Mouse (Mus musculus) hindbrain, embryonic 13.5 days (tissue): ENCODE results near the gene Flii. TPM values are rescaled to one million over a fixed set of nuclear protein-coding genes. Genes with fewer than 3 reads are reported as not detected.

Experiments
- ATAC-seq: fragments of 200-750 bp; cut with Nextera tagmentation; 2 replicates; pipeline ENCODE4 v1.8.0; 2017; ENCODE audit warnings: moderate TSS enrichment; ENCODE audit not compliant: low FRiP score
- H3K27ac ChIP-seq: fragments of 300-500 bp; sonication (generic); 2 replicates; pipeline ENCODE4 v1.5.1; 2015; ENCODE audit warnings: inconsistent platforms, mild to moderate bottlenecking, moderate library complexity
- H3K27me3 ChIP-seq: fragments of 300-500 bp; sonication (generic); 2 replicates; pipeline ENCODE4 v1.6.1; 2015; ENCODE audit warnings: mild to moderate bottlenecking, inconsistent platforms
- H3K36me3 ChIP-seq: fragments of 300-500 bp; sonication (generic); 2 replicates; pipeline ENCODE4 v1.6.1; 2015; ENCODE audit warnings: mild to moderate bottlenecking, inconsistent platforms
- H3K4me1 ChIP-seq: fragments of 300-500 bp; sonication (generic); replicated peaks from 2 replicates; pipeline ENCODE4 v1.6.1; 2015; ENCODE audit warnings: inconsistent platforms
- H3K4me2 ChIP-seq: fragments of 300-500 bp; sonication (generic); 2 replicates; pipeline ENCODE4 v1.6.1; 2015; ENCODE audit warnings: inconsistent platforms, mild to moderate bottlenecking, moderate library complexity
- H3K4me3 ChIP-seq: fragments of 300-500 bp; sonication (generic); 2 replicates; pipeline ENCODE4 v1.5.1; 2015; ENCODE audit warnings: mild to moderate bottlenecking, inconsistent platforms
- H3K9ac ChIP-seq: fragments of 300-500 bp; sonication (generic); 2 replicates; pipeline ENCODE4 v1.6.1; 2015; ENCODE audit warnings: mild to moderate bottlenecking, inconsistent platforms
- H3K9me3 ChIP-seq: fragments of 300-500 bp; sonication (generic); 2 replicates; pipeline ENCODE4 v1.6.1; 2016; ENCODE audit warnings: inconsistent platforms
- WGBS: fragments of 180-500 bp; shearing (Covaris S2); methylation state at CpG from one replicate; pipeline ENCODE4 v1.1.7; 2015; 5-methylcytosine and 5-hydroxymethylcytosine counted together
- microRNA-seq: library from miRNA; unstranded; fragments of <30 nt; microRNA quantifications from one replicate; pipeline ENCODE4, GENCODE M21; 2016
- polyA plus RNA-seq: library from polyadenylated mRNA; unstranded; fragments of >200 nt; fragmentation: Nextera tagmentation; extraction: Ambion mirVana; gene quantifications from 2 replicates; pipeline ENCODE4 v1.2.1, GENCODE M21; 2015

The Flii gene
- polyA plus RNA-seq, 1 experiment from 2014 or later: 64.7 TPM

DNA sequence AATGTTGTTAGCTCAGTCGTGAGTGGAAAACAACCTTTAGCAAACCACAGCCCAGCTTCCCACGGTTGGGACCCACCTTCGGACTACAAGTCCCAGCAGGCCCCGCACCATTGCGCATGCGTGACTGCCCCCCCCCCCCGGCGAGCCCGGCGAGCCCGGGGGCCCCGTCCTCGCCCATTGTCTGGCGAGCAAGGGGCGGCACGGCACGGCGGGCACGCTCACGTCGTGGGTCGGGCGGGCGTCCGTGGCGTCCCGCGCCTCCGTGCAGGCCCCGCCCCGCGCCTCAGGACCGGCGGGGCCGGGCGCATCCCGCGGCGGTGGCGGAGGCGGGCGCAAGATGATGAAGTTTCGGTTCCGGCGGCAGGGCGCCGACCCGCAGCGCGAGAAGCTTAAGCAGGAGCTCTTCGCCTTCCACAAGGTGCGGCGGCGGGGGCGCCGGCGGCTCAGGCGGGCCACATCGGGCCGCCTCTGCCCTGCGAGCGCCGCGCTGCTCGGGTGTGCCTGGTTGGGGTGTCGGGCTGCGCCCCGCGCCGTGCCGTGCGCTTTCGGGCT is 27.5 kb downstream of the Flii start, which contains the start of gene Llgl1:
TSS of gene Llgl1 (plus strand) at position 200 of the 552 bp plus-strand sequence.
- Histone ChIP-seq H3K4me2 (peak within 1 kb of the TSS; percentile 90), H3K4me3 (peak within 1 kb of the TSS; percentile 89), H3K36me3 (peaks cover 3% of the 10 kb centered on the region), H3K9me3 (no peaks in the 10 kb centered on the region), H3K9ac (peak within 1 kb of the TSS; percentile 95), H3K27ac (peak within 1 kb of the TSS; percentile 92), H3K27me3 (no peaks in the 10 kb centered on the region), H3K4me1 (peaks cover 52% of the 10 kb centered on the region)
- 0% methylated on average over 44 of the region's 73 CpGs for WGBS
- ATAC-seq: peak; percentile 91

- no peaks in the 10 kb centered on the region for H3K9me3 ChIP-seq
- H3K4me3 ChIP-seq: peak overlapping the region; percentile 89
- under 1% methylated on average over 22 of the region's 22 CpGs for WGBS
- no peaks in the 10 kb centered on the region for H3K36me3 ChIP-seq
- H3K4me1 ChIP-seq: peaks cover 47% of the 10 kb centered on the region
- peak overlapping the region; percentile 61 for H3K4me2 ChIP-seq
- peak overlapping the region; percentile 95 for H3K9ac ChIP-seq
- H3K27ac ChIP-seq: peak overlapping the region; percentile 92
- no peaks in the 10 kb centered on the region for H3K27me3 ChIP-seq
- ATAC-seq: peak; percentile 47
Measured at GRCm38 (mm10) chr11:60698806-60699523, 28.1 kb downstream of the Flii start.

DNA sequence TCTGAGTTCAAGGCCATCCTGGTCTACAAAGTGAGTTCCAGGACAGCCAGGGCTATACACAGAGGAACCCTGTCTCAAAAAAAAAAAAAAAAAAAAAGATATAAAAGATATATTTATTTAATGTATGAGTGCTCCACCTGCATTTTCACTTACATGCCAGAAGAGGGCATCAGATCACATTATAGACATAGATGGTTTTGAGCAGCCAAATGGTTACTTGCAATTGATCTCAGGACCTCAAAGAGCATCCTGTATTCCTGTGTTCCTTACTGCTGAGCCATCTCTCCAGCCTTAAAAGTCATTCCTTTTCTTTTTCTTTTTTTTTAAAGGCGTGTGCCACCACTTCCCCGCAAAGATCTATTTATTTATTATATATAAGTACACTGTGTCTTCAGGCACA is 29.5 kb downstream of the Flii start:
- no peak overlapping the region for H3K27ac ChIP-seq

DNA sequence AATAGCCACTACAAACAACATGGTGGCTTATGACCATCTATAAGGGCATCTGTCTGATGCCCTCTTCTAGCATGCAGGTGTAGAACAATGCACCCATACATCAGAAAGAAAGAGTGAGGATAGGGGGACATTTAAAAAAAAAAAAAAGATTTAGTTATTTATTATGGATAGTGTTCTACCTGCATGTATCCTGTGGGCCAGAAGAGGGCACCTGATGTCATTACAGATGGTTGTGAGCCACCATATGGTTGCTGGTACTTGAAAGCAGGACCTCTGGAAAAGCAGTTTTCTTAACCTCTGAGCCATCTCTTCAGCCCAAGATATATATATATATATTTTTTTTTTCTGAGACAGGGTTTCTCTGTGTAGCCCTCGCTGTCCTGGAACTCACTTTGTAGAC is 30.9 kb downstream of the Flii start:
- ATAC-seq: no peak
- no peaks in the 10 kb centered on the region for H3K27me3 ChIP-seq
- no peak overlapping the region for H3K4me2 ChIP-seq
- no peak overlapping the region for H3K9ac ChIP-seq
- no peaks in the 10 kb centered on the region for H3K9me3 ChIP-seq
- H3K27ac ChIP-seq: no peak overlapping the region
- peaks cover 19% of the 10 kb centered on the region for H3K4me1 ChIP-seq
- WGBS: 68% methylated on average over 1 of the region's 1 CpGs
- no peak overlapping the region for H3K4me3 ChIP-seq
- no peaks in the 10 kb centered on the region for H3K36me3 ChIP-seq

More for the DNA sequence above, 29.5 kb downstream of the Flii start:
- H3K9me3 ChIP-seq: no peaks in the 10 kb centered on the region
- H3K4me2 ChIP-seq: no peak overlapping the region
- WGBS: 71% methylated on average over 2 of the region's 2 CpGs
- no peak overlapping the region for H3K9ac ChIP-seq
- H3K36me3 ChIP-seq: no peaks in the 10 kb centered on the region
- no peak overlapping the region for H3K4me3 ChIP-seq
- peaks cover 33% of the 10 kb centered on the region for H3K4me1 ChIP-seq
- H3K27me3 ChIP-seq: no peaks in the 10 kb centered on the region
- ATAC-seq: no peak

Small RNA genes lying within 50 kb of the gene (microRNA-seq; reads per million reads assigned to microRNA genes)
- not detected for gene Mir5100

Other genes starting within 250 kb of the Flii start
- gene Alkbh5, start 190.9 kb downstream of the Flii start, polyA plus RNA-seq: 23.5 and 24.9 TPM in 2 replicates
- gene Llgl1, start 27.5 kb downstream of the Flii start, polyA plus RNA-seq: 61.0 and 61.2 TPM in 2 replicates
- 21.2 and 22.4 TPM in 2 replicates for gene Mief2, start 1.1 kb upstream of the Flii start, polyA plus RNA-seq
- gene Top3a, start 50.1 kb upstream of the Flii start, polyA plus RNA-seq: 10.3 and 10.4 TPM in 2 replicates
- 5.9 and 6.5 TPM in 2 replicates for gene Smcr8, start 50.3 kb upstream of the Flii start, polyA plus RNA-seq
- 7.9 and 12.2 TPM in 2 replicates for gene Shmt1, start 84.5 kb upstream of the Flii start, polyA plus RNA-seq
- 30.7 and 33.3 TPM in 2 replicates for gene Dhrs7b, start 103.4 kb upstream of the Flii start, polyA plus RNA-seq
- 54.9 and 55.3 TPM in 2 replicates for gene Tmem11, start 152.0 kb upstream of the Flii start, polyA plus RNA-seq
- 36.1 and 36.8 TPM in 2 replicates for gene Natd1, start 187.5 kb upstream of the Flii start, polyA plus RNA-seq
- gene Map2k3, start 204.8 kb upstream of the Flii start, polyA plus RNA-seq: 30.0 and 30.4 TPM in 2 replicates